Mouse (Mus musculus): ENCODE data around the gene Gm5168. TPM values are rescaled to one million over a fixed set of nuclear protein-coding genes. Genes with fewer than 3 reads are reported as not detected.

The Gm5168 gene
- polyA plus RNA-seq (2014; fragmentation: Illumina TruSeq; extraction: RNeasy Lipid Tissue Mini Kit (QIAGEN cat#74804); ENCODE audit: insufficient read depth, low read depth, low replicate concordance), result not detected

DNA sequence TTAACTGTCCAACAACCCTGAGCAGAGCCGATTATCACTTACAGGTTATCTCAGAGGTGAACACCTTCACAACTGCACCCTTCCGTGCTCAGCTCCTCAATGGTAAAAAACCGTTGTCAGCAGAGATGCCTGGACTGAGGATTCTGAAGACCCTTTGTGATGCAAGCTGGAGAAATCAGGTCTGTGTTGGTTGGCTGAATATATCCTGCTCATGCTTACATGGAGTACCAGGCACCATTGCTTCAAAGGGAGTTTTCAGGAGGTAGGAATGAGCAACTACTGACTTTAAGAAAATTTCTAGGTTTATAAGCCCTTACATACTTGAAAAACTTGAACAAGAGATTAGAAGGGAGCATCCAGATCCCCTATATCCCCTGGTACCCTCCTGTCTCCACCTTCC lies at the start of gene Gm5168:
Gene Gm5168, minus strand, starts transcription at position 101 of the 400 bp plus-strand sequence.

Other genes starting within 250 kb of the Gm5168 start
- gene Gm2012, start 180.3 kb upstream of the Gm5168 start, polyA plus RNA-seq (2014; fragmentation: Illumina TruSeq; extraction: RNeasy Lipid Tissue Mini Kit (QIAGEN cat#74804); ENCODE audit: insufficient read depth, low read depth, low replicate concordance), result not detected